Mouse (Mus musculus): ENCODE data around the gene Psmb9.

Psmb9 gene

DNA sequence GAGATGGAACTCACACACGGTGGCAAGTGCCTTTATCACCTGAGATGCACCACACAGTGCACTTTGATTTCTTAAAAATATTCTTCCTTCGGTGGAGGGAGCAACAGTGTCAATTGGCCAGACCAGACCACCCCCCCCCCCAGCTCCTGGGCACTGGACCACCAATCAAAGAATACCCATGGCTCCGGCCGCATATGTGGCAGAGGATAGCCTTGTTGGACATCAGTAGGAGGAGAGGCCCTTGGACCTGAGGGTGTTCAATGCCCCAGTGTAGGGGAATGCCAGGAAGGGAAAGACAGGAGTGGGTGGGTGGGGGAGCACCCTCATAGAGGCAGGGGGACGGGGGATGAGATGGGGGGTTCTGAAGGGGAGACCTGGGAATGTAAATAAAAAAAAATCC lies 19.2 kb upstream of the Psmb9 start:
- DNase-seq (ENCODE audit: extremely low read depth, insufficient read length, low spot score): no peak

GRCm38 (mm10) chr17:34205746-34206176 lies 18.2 kb upstream of the Psmb9 start:
- DNase-seq (ENCODE audit: extremely low read depth, insufficient read length, low spot score): peak; percentile 56

DNA sequence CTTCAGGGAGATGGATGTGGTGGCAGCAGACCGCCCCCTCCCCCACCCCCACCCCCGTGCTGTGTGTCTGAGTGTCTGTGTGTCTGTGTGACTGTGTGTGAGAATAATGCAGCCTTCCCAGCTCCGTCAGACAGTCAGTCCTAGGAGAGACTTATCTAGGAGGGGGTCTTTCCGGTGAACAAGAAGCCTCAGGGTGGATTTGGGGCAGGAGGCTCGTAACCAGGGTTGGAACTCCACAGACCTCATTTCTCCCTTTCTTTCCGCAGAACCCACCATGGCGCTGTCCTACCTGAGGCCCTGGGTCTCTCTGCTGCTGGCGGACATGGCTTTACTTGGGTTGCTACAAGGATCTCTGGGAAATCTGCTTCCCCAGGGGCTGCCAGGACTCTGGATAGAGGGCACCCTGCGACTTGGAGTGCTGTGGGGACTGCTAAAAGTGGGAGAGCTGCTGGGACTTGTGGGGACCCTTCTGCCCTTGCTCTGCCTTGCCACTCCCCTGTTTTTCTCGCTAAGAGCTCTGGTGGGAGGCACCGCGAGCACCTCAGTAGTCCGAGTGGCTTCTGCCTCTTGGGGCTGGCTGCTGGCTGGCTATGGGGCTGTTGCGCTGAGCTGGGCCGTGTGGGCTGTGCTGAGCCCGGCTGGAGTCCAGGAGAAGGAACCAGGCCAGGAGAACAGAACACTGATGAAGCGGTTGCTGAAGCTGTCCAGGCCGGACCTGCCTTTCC lies 17.6 kb upstream of the Psmb9 start:
- DNase-seq (ENCODE audit: extremely low read depth, insufficient read length, low spot score): peak; percentile 61

GRCm38 (mm10) chr17:34204303-34205010 lies 16.9 kb upstream of the Psmb9 start:
- peak; percentile 86 for DNase-seq (ENCODE audit: extremely low read depth, insufficient read length, low spot score)

- DNase-seq (ENCODE audit: extremely low read depth, insufficient read length, low spot score): no peak
Measured at GRCm38 (mm10) chr17:34203444-34203843, 15.9 kb upstream of the Psmb9 start, which contains the start of gene Tap2. TSS of gene Tap2 (plus strand) at chr17:34203527.

GRCm38 (mm10) chr17:34202760-34203442 lies 15.3 kb upstream of the Psmb9 start:
- no peak for DNase-seq (ENCODE audit: extremely low read depth, insufficient read length, low spot score)

DNA sequence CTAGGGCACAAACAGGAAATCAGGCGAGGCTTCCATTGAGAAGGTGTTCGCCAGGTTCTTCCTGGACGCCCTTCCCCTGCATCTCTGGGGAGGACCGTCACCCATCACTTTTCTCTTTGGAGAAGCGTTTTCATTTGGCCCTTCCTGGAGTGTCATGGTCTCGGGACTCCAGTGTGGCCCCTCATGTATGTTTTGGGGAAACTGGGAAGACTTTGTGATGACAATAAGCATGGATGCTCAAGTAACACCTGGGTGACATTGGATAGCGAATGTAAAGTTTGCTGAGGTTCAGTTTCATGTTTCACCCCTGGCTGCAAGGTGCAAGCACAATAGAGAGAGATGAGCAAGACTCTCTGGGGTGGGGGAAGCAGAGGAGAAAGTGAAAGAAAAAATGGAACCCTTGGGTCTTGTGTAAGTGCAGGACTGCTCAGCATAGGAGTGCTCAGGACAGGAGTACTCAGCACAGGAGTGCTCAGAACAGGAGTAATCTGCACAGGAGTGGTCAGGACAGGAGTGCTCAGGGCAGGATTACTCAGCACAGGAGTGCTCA lies 14.0 kb upstream of the Psmb9 start:
- DNase-seq (ENCODE audit: extremely low read depth, insufficient read length, low spot score): no peak

DNA sequence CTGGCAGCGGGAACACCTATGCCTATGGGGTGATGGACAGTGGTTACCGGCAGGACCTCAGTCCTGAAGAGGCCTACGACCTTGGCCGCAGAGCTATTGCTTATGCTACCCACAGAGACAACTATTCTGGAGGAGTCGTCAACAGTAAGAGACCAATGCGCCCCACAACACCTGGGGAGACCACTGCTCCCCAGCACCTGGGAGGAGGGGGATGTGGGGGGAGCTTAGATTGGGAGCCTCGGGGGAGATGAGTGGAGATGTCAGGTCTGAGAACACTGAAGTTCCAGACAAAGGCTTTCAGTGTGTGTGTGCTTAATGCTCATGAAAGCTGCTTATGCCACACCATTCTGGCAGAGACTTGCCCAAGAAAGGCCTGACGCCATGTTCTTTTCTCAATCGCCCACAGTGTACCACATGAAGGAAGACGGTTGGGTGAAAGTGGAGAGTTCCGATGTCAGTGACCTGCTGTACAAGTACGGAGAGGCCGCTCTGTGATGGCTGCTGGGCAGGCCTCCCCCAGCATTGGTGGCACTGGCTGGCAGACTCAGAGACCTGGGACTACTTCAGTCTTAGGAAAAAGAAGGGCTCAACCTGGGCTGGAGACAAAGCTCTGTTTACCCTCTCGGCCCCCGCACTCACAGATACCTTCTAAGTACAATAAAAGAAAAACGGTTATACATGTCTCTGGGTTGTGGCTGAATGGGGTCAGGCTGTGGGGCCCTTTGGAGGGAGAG lies 13.4 kb upstream of the Psmb9 start:
- DNase-seq (ENCODE audit: extremely low read depth, insufficient read length, low spot score): no peak

- no peak for DNase-seq (ENCODE audit: extremely low read depth, insufficient read length, low spot score)
Measured at GRCm38 (mm10) chr17:34200047-34200446, 12.5 kb upstream of the Psmb9 start.

DNA sequence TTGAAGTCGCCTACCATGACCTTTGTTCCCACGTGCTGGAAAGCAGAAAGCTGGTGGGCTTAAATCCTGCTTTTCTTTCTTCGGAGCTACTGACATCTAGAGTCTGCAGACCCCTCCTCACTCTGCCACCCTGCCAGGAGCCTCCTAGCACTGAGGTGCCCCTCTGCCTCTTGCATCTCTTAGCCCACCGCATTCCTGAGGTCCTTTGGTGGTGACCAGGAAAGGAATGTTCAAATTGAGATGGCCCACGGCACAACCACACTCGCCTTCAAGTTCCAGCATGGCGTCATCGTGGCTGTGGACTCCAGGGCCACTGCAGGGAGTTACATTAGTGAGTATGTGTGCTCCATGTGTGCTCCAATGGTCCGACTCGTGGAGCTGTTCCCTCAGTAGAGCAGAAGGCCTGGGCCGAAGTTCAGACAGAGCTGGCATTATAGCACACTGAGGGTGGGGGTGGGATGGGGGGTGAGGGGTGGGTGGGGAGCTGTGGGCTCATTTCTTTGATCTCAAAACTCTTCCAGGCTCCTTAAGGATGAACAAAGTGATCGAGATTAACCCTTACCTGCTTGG lies 11.6 kb upstream of the Psmb9 start:
- no peak for DNase-seq (ENCODE audit: extremely low read depth, insufficient read length, low spot score)

DNA sequence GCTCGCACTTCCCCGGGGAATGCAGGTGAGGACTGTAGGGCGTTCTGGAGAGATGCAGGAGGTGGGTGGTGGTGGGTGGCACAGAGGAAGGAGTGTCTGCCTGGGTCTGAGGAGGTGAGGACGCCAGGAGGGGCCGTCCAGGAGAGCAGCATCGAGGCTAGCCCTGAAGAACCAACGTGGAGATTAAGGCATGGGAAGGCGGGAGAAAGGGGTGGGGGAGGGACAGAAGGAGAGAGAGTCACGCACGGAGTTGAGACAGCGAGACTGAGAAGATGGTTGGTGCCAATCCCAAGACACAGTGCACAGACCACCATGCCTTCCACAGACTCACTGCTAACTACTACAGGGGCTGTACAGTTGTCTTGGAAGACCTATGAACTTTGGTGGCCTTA lies 11.0 kb upstream of the Psmb9 start:
- no peak for DNase-seq (ENCODE audit: extremely low read depth, insufficient read length, low spot score)

- DNase-seq (ENCODE audit: extremely low read depth, insufficient read length, low spot score): no peak
Measured at GRCm38 (mm10) chr17:34197904-34198520, 10.4 kb upstream of the Psmb9 start.

- peak; percentile 42 for DNase-seq (ENCODE audit: extremely low read depth, insufficient read length, low spot score)
Measured at GRCm38 (mm10) chr17:34196941-34197894, 9.7 kb upstream of the Psmb9 start, which contains the start of gene Psmb8. TSS of gene Psmb8 (plus strand) at chr17:34197721.

DNA sequence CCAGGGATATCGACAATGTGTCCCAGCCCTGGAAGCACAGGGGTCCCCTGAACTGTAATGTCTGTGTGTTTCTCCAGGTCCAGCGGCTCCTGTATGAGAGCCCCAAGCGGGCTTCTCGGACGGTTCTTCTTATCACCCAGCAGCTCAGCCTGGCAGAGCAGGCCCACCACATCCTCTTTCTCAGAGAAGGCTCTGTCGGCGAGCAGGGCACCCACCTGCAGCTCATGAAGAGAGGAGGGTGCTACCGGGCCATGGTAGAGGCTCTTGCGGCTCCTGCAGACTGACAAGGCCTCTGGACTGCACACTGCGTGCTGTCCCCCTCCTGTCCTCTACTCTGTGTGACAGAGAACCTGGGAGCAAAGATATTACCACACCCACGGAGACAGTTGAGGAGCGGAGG lies 8.9 kb upstream of the Psmb9 start:
- no peak for DNase-seq (ENCODE audit: extremely low read depth, insufficient read length, low spot score)

DNA sequence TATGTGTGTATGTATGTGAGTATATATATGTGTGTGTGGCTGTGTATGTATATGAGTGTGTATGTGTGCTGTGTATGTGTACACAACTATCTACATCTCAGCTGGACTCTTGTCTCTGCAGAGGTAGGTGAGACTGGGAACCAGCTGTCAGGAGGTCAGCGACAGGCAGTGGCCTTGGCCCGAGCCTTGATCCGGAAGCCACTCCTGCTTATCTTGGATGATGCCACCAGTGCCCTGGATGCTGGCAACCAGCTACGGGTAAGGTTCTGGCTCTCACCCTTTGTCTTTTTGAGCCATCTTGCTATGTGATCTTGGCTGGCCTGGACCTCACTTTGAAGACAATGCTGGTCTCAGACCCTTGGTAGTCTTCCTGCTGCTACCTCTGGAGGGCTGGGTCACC lies 7.2 kb upstream of the Psmb9 start:
- no peak for DNase-seq (ENCODE audit: extremely low read depth, insufficient read length, low spot score)

DNA sequence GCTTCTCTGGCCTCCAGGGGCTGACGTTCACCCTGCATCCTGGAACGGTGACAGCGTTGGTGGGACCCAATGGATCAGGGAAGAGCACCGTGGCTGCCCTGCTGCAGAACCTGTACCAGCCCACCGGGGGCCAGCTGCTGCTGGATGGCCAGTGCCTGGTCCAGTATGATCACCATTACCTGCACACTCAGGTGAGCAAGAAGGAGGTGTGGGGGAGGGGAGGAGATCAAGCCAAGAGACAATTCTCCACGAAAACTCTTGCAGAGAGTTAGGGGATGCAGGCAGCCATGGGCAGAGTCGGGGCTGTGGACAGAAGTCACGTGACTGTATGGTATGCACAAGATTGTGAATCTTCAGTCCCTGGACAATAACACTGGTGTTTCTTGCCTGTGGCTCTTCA lies 5.9 kb upstream of the Psmb9 start:
- DNase-seq (ENCODE audit: extremely low read depth, insufficient read length, low spot score): no peak

DNA sequence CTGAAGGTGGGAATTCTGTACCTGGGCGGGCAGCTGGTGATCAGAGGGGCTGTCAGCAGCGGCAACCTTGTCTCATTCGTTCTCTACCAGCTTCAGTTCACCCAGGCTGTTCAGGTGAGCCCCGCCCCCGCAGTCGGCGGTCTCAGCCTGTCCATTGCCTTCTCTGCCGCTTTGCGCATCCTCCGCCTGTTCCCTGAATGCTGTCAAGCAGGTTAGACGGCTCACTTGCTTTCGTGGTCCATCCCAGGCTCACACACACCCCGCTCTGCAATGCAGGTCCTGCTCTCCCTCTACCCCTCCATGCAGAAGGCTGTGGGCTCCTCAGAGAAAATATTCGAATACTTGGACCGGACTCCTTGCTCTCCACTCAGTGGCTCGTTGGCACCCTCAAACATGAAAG lies 5.3 kb upstream of the Psmb9 start:
- DNase-seq (ENCODE audit: extremely low read depth, insufficient read length, low spot score): no peak

- DNase-seq (ENCODE audit: extremely low read depth, insufficient read length, low spot score): no peak
Measured at GRCm38 (mm10) chr17:34188986-34189385, 1.4 kb upstream of the Psmb9 start.

DNA sequence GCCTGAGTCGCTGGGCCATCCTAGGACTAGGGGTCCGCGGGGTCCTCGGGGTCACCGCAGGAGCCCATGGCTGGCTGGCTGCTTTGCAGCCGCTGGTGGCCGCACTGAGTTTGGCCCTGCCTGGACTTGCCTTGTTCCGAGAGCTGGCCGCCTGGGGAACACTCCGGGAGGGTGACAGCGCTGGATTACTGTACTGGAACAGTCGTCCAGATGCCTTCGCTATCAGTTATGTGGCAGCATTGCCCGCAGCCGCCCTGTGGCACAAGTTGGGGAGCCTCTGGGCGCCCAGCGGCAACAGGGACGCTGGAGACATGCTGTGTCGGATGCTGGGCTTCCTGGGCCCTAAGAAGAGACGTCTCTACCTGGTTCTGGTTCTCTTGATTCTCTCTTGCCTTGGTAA lies 446 bp upstream of the Psmb9 start:
- no peak for DNase-seq (ENCODE audit: extremely low read depth, insufficient read length, low spot score)
